Mouse (Mus musculus) forebrain, postnatal 0 days (tissue): Measurements from ENCODE around the gene Taf1. TPM values are rescaled to one million over a fixed set of nuclear protein-coding genes. Genes with fewer than 3 reads are reported as not detected.
"Not testable (repeated sequence)": the region's sequence is repeated elsewhere in the genome, so short reads cannot be mapped to it uniquely, and the experiment has no call there.

ENCODE experiments used
- ATAC-seq: fragments of 200-750 bp; cut with Nextera tagmentation; 2 replicates; pipeline ENCODE4 v1.8.0; 2017; ENCODE audit warnings: mild to moderate bottlenecking, moderate library complexity
- DNase-seq: peaks from one replicate; pipeline ENCODE4 v3.0.0-alpha.2; 2015
- H3K27ac ChIP-seq: fragments of 300-500 bp; sonication (generic); 2 replicates; pipeline ENCODE4 v1.5.1; 2014; ENCODE audit warnings: low read depth, mild to moderate bottlenecking, antibody characterized with exemption, low read length, moderate library complexity, mixed read lengths
- H3K27me3 ChIP-seq: fragments of 300-500 bp; sonication (generic); 2 replicates; pipeline ENCODE4 v1.6.1; 2014; ENCODE audit warnings: mild to moderate bottlenecking, low read length, mixed read lengths; ENCODE audit not compliant: insufficient read depth
- H3K36me3 ChIP-seq: fragments of 300-500 bp; sonication (generic); 2 replicates; pipeline ENCODE4 v1.6.1; 2014; ENCODE audit warnings: mild to moderate bottlenecking, moderate library complexity; ENCODE audit not compliant: insufficient read depth
- H3K4me1 ChIP-seq: fragments of 300-500 bp; sonication (generic); 2 replicates; pipeline ENCODE4 v1.6.1; 2014; ENCODE audit warnings: antibody characterized with exemption; ENCODE audit not compliant: insufficient read depth
- H3K4me2 ChIP-seq: fragments of 300-500 bp; sonication (generic); 2 replicates; pipeline ENCODE4 v1.6.1; 2014; ENCODE audit warnings: low read depth, mild to moderate bottlenecking, moderate library complexity
- H3K4me3 ChIP-seq: fragments of 300-500 bp; sonication (generic); 2 replicates; pipeline ENCODE4 v1.5.1; 2014; ENCODE audit warnings: low read depth, low read length, mixed read lengths
- H3K9ac ChIP-seq: fragments of 300-500 bp; sonication (generic); 2 replicates; pipeline ENCODE4 v1.6.1; 2014; ENCODE audit warnings: mild to moderate bottlenecking
- H3K9me3 ChIP-seq: fragments of 300-500 bp; sonication (generic); 2 replicates; pipeline ENCODE4 v1.6.1; 2016; ENCODE audit warnings: low read length
- CTCF ChIP-seq: sonication (generic); IDR thresholded peaks from 2 replicates; pipeline ENCODE4 v1.5.1; 2016; ENCODE audit warnings: antibody characterized with exemption, control low read depth, low read depth
- WGBS: fragments of 180-500 bp; shearing (Covaris S2); extraction: QIAGEN DNeasy Blood & Tissue Kit; methylation state at CpG from one replicate; pipeline ENCODE4 v1.1.7; 2014; 5-methylcytosine and 5-hydroxymethylcytosine counted together
- polyA plus RNA-seq: library from polyadenylated mRNA; unstranded; fragments of >200 nt; fragmentation: Nextera tagmentation; extraction: Ambion mirVana; gene quantifications from 2 replicates; pipeline ENCODE4 v1.2.1, GENCODE M21; 2015
- total RNA-seq: library from RNA; depleted of rRNA; stranded (reverse); fragments of >200 nt; gene quantifications from 2 replicates; pipeline ENCODE4 v1.2.3, GENCODE M21; 2014; rRNA removed

Taf1 gene
- total RNA-seq (38.5 and 44.8 TPM in 2 replicates), polyA plus RNA-seq (6.3 and 12.2 TPM in 2 replicates)

GRCm38 (mm10) chrX:101532347-101533221, at the start of gene Taf1:
TSS of gene Taf1 (plus strand) at chrX:101532734.
- 26% methylated on average over 47 of the region's 47 CpGs for WGBS
- Histone ChIP-seq H3K27ac (peak within 1 kb of the TSS; percentile 74), H3K9me3 (no peaks in the 10 kb centered on the region), H3K9ac (peak within 1 kb of the TSS; percentile 54), H3K36me3 (peaks cover 4% of the 10 kb centered on the region; the same call in 1 of the 2 replicates), H3K4me1 (no peaks in the 10 kb centered on the region), H3K27me3 (no peaks in the 10 kb centered on the region), H3K4me3 (peak within 1 kb of the TSS; percentile 55), H3K4me2 (peak within 1 kb of the TSS; percentile 46)
- no peak for TF ChIP-seq CTCF
- ATAC-seq (peak; percentile 98), DNase-seq (peak; percentile 95)

GRCm38 (mm10) chrX:101486487-101487152, 45.9 kb upstream of the Taf1 start:
- not testable (repeated sequence) for H3K4me2 ChIP-seq, H3K4me1 ChIP-seq, H3K9ac ChIP-seq, H3K36me3 ChIP-seq, H3K4me3 ChIP-seq, H3K27me3 ChIP-seq, H3K9me3 ChIP-seq
- H3K27ac ChIP-seq: peak overlapping the region; percentile 57; the same call in 1 of the 2 replicates
- DNase-seq (peak; percentile 85), ATAC-seq (peak; percentile 93)
- peak; percentile 82 for TF ChIP-seq CTCF
- WGBS: 31% methylated on average over 10 of the region's 12 CpGs

- peak; percentile 38 for TF ChIP-seq CTCF
- DNase-seq: peak; percentile 1
- Histone ChIP-seq H3K27me3 (no peaks in the 10 kb centered on the region), H3K4me3 (no peak overlapping the region), H3K4me2 (no peak overlapping the region), H3K4me1 (no peaks in the 10 kb centered on the region), H3K27ac (no peak overlapping the region), H3K36me3 (no peaks in the 10 kb centered on the region), H3K9me3 (no peaks in the 10 kb centered on the region), H3K9ac (no peak overlapping the region)
- 29% methylated on average over 3 of the region's 3 CpGs for WGBS
- no peak for ATAC-seq
Observed at GRCm38 (mm10) chrX:101504636-101505035, 27.9 kb upstream of the Taf1 start.

GRCm38 (mm10) chrX:101515710-101516109, 16.8 kb upstream of the Taf1 start:
- 13% methylated on average over 2 of the region's 2 CpGs for WGBS
- ATAC-seq: peak; percentile 47
- peak; percentile 14 for DNase-seq

GRCm38 (mm10) chrX:101518006-101518405, 14.5 kb upstream of the Taf1 start:
- Histone ChIP-seq H3K4me1 (no peaks in the 10 kb centered on the region), H3K36me3 (no peaks in the 10 kb centered on the region), H3K27ac (no peak overlapping the region), H3K4me2 (no peak overlapping the region), H3K9me3 (no peaks in the 10 kb centered on the region), H3K27me3 (no peaks in the 10 kb centered on the region), H3K9ac (no peak overlapping the region), H3K4me3 (no peak overlapping the region)
- no peak for ATAC-seq
- WGBS: 95% methylated on average over 4 of the region's 4 CpGs
- TF ChIP-seq CTCF: no peak
- no peak for DNase-seq

More at GRCm38 (mm10) chrX:101515710-101516109, 16.8 kb upstream of the Taf1 start:
- H3K9ac ChIP-seq: no peak overlapping the region
- no peak overlapping the region for H3K27ac ChIP-seq
- no peaks in the 10 kb centered on the region for H3K4me1 ChIP-seq
- H3K4me2 ChIP-seq: no peak overlapping the region
- H3K4me3 ChIP-seq: no peak overlapping the region
- TF ChIP-seq CTCF: peak; percentile 58
- H3K36me3 ChIP-seq: no peaks in the 10 kb centered on the region
- H3K27me3 ChIP-seq: no peaks in the 10 kb centered on the region
- H3K9me3 ChIP-seq: no peaks in the 10 kb centered on the region

- H3K27me3 ChIP-seq: no peaks in the 10 kb centered on the region
- TF ChIP-seq CTCF: no peak
- no peaks in the 10 kb centered on the region for H3K9me3 ChIP-seq
- no peaks in the 10 kb centered on the region for H3K4me1 ChIP-seq
- WGBS: 79% methylated on average over 15 of the region's 15 CpGs
- ATAC-seq (no peak), DNase-seq (no peak)
- H3K4me3 ChIP-seq: no peak overlapping the region
- no peak overlapping the region for H3K27ac ChIP-seq
- no peak overlapping the region for H3K9ac ChIP-seq
- no peak overlapping the region for H3K4me2 ChIP-seq
- no peaks in the 10 kb centered on the region for H3K36me3 ChIP-seq
Observed at GRCm38 (mm10) chrX:101522027-101522426, 10.5 kb upstream of the Taf1 start.

GRCm38 (mm10) chrX:101527356-101527755, 5.2 kb upstream of the Taf1 start:
- H3K4me3 ChIP-seq: no peak overlapping the region
- H3K27me3 ChIP-seq: no peaks in the 10 kb centered on the region
- no peak overlapping the region for H3K27ac ChIP-seq
- TF ChIP-seq CTCF: no peak
- ATAC-seq (no peak), DNase-seq (no peak)
- no peaks in the 10 kb centered on the region for H3K4me1 ChIP-seq
- H3K9ac ChIP-seq: no peak overlapping the region
- WGBS: 53% methylated on average over 9 of the region's 9 CpGs
- H3K36me3 ChIP-seq: no peaks in the 10 kb centered on the region
- H3K9me3 ChIP-seq: no peaks in the 10 kb centered on the region
- H3K4me2 ChIP-seq: no peak overlapping the region
